Mouse (Mus musculus) neural tube, embryonic 11.5 days (tissue): Measurements from ENCODE around the gene Acmsd. TPM values are rescaled to one million over a fixed set of nuclear protein-coding genes. Genes with fewer than 3 reads are reported as not detected.
A peak's percentile ranks its signal among the peaks of the same experiment; 100 is the strongest.

ENCODE experiments used
- ATAC-seq: fragments of 200-750 bp; cut with Nextera tagmentation; 2 replicates; pipeline ENCODE4 v1.8.0; 2017; ENCODE audit warnings: moderate number of reproducible peaks, mild to moderate bottlenecking, moderate TSS enrichment, moderate library complexity; ENCODE audit not compliant: insufficient read depth, low FRiP score, low TSS enrichment
- DNase-seq: peaks from one replicate; pipeline ENCODE4 v3.0.0-alpha.2; 2015; ENCODE audit warnings: low spot score
- H3K27ac ChIP-seq: fragments of 300-500 bp; sonication (generic); 2 replicates; pipeline ENCODE4 v1.5.1; 2014; ENCODE audit warnings: low read depth, mild to moderate bottlenecking, low read length
- H3K27me3 ChIP-seq: fragments of 300-500 bp; sonication (generic); 2 replicates; pipeline ENCODE4 v1.6.1; 2014; ENCODE audit warnings: mild to moderate bottlenecking, low read length, mixed read lengths; ENCODE audit not compliant: control insufficient read depth, insufficient read depth
- H3K36me3 ChIP-seq: fragments of 300-500 bp; sonication (generic); 2 replicates; pipeline ENCODE4 v1.6.1; 2014; ENCODE audit warnings: mild to moderate bottlenecking, low read length, moderate library complexity, mixed read lengths; ENCODE audit not compliant: control insufficient read depth, insufficient read depth
- H3K4me1 ChIP-seq: fragments of 300-500 bp; sonication (generic); 2 replicates; pipeline ENCODE4 v1.6.1; 2014; ENCODE audit warnings: low read length, mixed read lengths; ENCODE audit not compliant: control insufficient read depth, insufficient read depth
- H3K4me2 ChIP-seq: fragments of 300-500 bp; sonication (generic); 2 replicates; pipeline ENCODE4 v1.6.1; 2014; ENCODE audit warnings: low read depth, mild to moderate bottlenecking, moderate library complexity
- H3K4me3 ChIP-seq: fragments of 300-500 bp; sonication (generic); 2 replicates; pipeline ENCODE4 v1.5.1; 2014; ENCODE audit warnings: low read depth, low read length
- H3K9ac ChIP-seq: fragments of 300-500 bp; sonication (generic); 2 replicates; pipeline ENCODE4 v1.6.1; 2014; ENCODE audit warnings: mild to moderate bottlenecking, low read length
- H3K9me3 ChIP-seq: fragments of 300-500 bp; sonication (generic); 2 replicates; pipeline ENCODE4 v1.6.1; 2016; ENCODE audit warnings: low read length; ENCODE audit not compliant: control insufficient read depth
- WGBS: fragments of 180-500 bp; shearing (Covaris S2); extraction: QIAGEN DNeasy Blood & Tissue Kit; methylation state at CpG from one replicate; pipeline ENCODE4 v1.1.7; 2014; 5-methylcytosine and 5-hydroxymethylcytosine counted together
- polyA plus RNA-seq: library from polyadenylated mRNA; unstranded; fragments of >200 nt; fragmentation: Nextera tagmentation; extraction: Ambion mirVana; gene quantifications from 2 replicates; pipeline ENCODE4 v1.2.1, GENCODE M21; 2014

Acmsd gene
- polyA plus RNA-seq, 1 experiment from 2014 or later: 0.15 TPM

DNA sequence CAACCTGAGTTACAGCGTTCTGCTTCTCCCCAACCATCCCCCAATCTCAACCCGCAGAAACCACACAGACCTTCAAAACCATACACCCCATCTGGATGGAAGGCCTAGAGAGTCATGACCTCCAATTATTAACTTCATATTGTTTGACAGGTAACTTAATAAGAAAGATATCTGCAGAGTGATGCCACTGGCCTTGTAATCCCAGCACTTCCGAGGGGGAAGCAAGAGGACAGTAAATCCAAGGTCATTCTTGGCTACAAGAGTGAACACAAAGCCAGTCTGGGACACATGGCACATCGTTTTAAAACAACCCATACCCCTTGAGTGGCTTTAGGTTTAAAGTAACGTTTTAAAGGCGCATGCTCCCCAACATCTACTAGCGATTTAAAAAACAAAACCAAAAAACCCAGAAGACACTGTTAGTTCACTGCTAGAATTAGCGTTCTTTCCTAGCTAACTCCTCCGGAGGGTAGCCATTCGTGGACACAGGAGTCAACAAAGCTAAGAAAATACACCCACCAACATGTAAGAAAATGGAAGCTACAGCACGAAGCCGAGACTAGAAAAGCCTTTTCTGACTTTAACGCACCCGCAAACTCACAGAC lies 44.1 kb downstream of the Acmsd start:
- 0 out of 2 replicates have a peak overlapping the region, but pooled peaks have one; percentile 29 for H3K27ac ChIP-seq
- DNase-seq: no peak
- H3K36me3 ChIP-seq: no peaks in the 10 kb centered on the region
- H3K27me3 ChIP-seq: no peaks in the 10 kb centered on the region
- peak; percentile 10 for ATAC-seq
- H3K9me3 ChIP-seq: no peaks in the 10 kb centered on the region
- under 1% methylated on average over 14 of the region's 14 CpGs for WGBS
- H3K4me1 ChIP-seq: peaks cover 3% of the 10 kb centered on the region
- H3K4me3 ChIP-seq: peak overlapping the region; percentile 93
- peak overlapping the region; percentile 57 for H3K9ac ChIP-seq
- peak overlapping the region; percentile 78 for H3K4me2 ChIP-seq

DNA sequence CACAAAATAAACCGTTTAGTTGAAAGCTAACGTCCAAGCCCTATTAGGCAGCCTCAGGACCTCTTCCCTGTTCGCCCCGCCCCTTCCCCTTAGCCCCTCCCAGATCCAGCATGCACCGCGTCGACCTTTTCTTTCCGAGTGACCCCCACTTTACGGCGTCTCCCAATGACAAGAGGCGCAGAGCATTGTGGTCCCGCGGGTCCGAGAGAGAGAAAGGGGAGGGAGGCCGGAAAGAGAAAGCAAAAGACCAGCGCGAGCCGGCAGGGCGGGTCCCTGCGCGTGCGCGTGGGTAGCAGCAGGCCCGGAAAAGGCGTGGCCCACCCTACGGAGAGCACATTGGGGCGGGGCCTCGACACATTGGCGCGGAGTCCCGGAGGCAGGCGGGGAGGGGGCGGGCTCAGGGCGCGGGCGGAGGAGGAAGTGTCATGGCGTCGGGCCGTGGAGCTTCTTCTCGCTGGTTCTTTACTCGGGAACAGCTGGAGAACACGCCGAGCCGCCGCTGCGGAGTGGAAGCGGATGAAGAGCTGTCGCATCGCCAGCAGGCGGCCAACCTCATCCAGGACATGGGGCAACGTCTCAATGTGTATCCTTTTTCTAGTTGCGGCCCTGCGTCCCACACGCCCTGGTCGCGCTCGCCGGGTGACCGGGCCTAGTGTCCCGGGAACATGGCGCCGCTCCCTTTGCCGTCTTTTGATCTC lies 44.7 kb downstream of the Acmsd start, which contains the start of gene Ccnt2:
Ccnt2 (plus strand) TSS at position 362 of the 698 bp plus-strand sequence.
- Histone ChIP-seq H3K4me2 (peak within 1 kb of the TSS; percentile 78), H3K27ac (peak within 1 kb of the TSS; percentile 90), H3K4me3 (peak within 1 kb of the TSS; percentile 93), H3K36me3 (no peaks in the 10 kb centered on the region), H3K9ac (peak within 1 kb of the TSS; percentile 86), H3K9me3 (no peaks in the 10 kb centered on the region), H3K27me3 (no peaks in the 10 kb centered on the region), H3K4me1 (peaks cover 3% of the 10 kb centered on the region)
- DNase-seq: peak; percentile 100
- under 1% methylated on average over 49 of the region's 63 CpGs for WGBS
- peak; percentile 97 for ATAC-seq

DNA sequence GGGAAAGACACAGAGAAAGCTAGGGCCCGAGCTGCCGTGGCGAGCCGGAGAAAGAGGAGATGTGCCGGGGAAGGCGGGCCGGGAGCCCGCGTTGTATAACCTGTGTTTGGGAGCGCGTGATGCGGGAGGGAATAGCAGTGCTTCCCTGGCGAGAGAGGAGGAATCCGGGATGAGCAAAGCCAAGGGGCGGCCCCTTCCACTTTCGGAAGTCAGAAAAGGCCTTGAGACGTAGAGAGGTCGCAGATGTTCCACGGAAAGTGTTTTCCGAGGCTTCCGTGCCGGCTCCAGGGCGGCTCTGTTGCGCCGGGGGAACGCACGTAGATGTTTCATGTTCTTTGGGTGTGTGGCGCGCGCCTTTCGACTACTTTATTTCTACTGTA lies 45.3 kb downstream of the Acmsd start:
- Histone ChIP-seq H3K4me1 (peaks cover 4% of the 10 kb centered on the region), H3K9ac (peak overlapping the region; percentile 86), H3K27ac (peak overlapping the region; percentile 90), H3K4me2 (peak overlapping the region; percentile 74), H3K36me3 (no peaks in the 10 kb centered on the region), H3K9me3 (no peaks in the 10 kb centered on the region), H3K27me3 (no peaks in the 10 kb centered on the region), H3K4me3 (peak overlapping the region; percentile 93)
- WGBS: under 1% methylated on average over 31 of the region's 31 CpGs
- ATAC-seq (peak; percentile 48), DNase-seq (no peak)

DNA sequence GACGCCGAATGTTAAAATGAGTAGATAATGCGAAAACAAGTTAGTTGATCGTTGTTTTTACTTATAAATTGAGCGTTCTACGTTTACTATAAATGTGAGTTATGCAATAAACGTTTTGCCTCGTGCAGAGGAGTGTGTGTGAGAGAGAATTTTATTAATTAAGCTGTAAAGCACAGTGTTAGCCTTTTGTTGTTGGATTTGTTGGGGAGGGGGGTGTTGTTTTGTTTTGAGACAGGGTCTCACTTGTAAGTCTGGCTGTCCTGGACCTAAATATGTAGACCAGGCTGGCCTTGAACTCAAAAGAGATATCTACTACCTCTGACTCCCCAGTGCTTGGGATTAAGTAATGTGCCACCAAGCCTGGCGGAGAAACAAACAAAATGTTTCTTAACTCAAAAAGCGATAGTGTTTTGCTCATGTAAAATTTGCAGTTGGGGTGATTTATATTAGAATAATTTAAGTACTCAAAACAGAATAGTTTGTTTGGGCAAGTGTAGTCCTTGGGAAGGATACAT lies 46.0 kb downstream of the Acmsd start:
- Histone ChIP-seq H3K4me1 (peaks cover 8% of the 10 kb centered on the region), H3K27ac (no peak overlapping the region), H3K4me2 (peak overlapping the region; percentile 74), H3K4me3 (peak overlapping the region; percentile 93), H3K9me3 (no peaks in the 10 kb centered on the region), H3K27me3 (no peaks in the 10 kb centered on the region), H3K36me3 (no peaks in the 10 kb centered on the region), H3K9ac (peak overlapping the region; percentile 86)
- DNase-seq (no peak), ATAC-seq (no peak)
- 14% methylated on average over 10 of the region's 10 CpGs for WGBS

DNA sequence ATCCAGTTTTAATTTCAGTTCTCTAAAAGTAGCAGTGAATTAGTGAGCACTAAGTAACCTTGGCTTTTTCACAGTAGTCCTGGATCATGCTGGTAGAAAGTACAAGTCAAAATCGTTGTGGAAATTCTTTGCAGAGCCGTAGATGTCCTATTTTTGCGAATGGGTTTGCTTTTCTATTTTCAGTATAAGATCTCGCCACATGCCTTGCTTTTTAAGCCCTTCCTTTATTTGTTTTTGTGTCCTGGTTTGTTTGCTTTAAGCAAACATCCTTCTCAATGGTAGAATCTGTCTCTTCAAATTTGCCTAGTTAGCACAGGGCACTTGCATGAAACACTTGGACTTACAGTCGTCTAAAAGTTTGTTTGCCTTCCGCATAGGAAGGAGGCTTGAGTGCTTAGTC lies 47.0 kb downstream of the Acmsd start:
- WGBS: 69% methylated on average over 6 of the region's 6 CpGs

DNA sequence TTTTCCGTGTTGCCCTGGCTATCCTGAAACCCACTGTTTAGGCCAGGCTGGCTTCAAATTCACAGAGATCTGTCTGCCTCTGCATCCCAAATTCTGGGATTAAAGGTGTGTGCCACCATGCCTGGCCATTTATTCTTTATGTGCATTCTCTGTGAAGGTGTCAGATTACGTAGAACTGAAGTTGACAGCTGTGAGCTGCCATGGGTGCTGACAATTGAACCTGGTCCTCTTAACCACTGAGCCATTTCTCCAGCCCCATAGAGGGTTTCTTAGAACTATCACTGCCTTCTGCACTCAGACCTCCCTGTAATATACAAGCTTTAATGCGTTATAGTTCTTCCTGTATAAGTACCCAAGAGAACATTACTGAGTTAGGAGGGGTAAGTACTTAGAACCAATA lies 49.4 kb downstream of the Acmsd start:
- Histone ChIP-seq H3K36me3 (no peaks in the 10 kb centered on the region), H3K27ac (no peak overlapping the region), H3K4me1 (peaks cover 8% of the 10 kb centered on the region), H3K9ac (no peak overlapping the region), H3K4me2 (no peak overlapping the region), H3K9me3 (no peaks in the 10 kb centered on the region), H3K27me3 (no peaks in the 10 kb centered on the region), H3K4me3 (no peak overlapping the region)
- ATAC-seq (no peak), DNase-seq (no peak)
- WGBS: 90% methylated on average over 3 of the region's 3 CpGs

More for the DNA sequence above, 47.0 kb downstream of the Acmsd start:
- DNase-seq (no peak), ATAC-seq (no peak)
- 0 out of 2 replicates have a peak overlapping the region, but pooled peaks have one; percentile 15 for H3K4me2 ChIP-seq
- H3K36me3 ChIP-seq: no peaks in the 10 kb centered on the region
- H3K27me3 ChIP-seq: no peaks in the 10 kb centered on the region
- no peaks in the 10 kb centered on the region for H3K9me3 ChIP-seq
- no peak overlapping the region; the same call in 1 of the 2 replicates for H3K4me3 ChIP-seq
- peaks cover 8% of the 10 kb centered on the region for H3K4me1 ChIP-seq
- no peak overlapping the region for H3K9ac ChIP-seq
- no peak overlapping the region for H3K27ac ChIP-seq

DNA sequence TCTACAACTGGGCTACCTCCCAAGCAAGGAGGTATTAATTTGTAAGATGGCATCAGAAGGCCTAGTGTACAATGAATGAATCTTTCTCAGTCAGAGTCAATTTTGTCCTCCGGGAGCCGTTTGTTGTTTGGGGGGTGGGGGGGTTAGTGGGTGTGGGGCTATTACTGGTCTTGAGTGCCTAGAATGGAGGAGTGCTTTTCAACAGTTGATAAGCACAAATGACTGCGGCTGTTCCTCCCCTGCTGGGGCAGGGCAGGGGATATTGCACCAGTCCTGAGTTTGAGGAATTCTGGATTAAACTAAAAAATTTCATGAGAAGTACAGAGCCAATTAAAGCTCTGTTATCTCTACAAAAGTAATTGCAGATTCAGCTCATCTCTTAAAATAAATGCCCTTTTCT lies 50.9 kb downstream of the Acmsd start:
- H3K4me1 ChIP-seq: peaks cover 8% of the 10 kb centered on the region
- 11% methylated on average over 3 of the region's 3 CpGs for WGBS
- no peaks in the 10 kb centered on the region for H3K9me3 ChIP-seq
- H3K27me3 ChIP-seq: no peaks in the 10 kb centered on the region
- no peaks in the 10 kb centered on the region for H3K36me3 ChIP-seq
- H3K9ac ChIP-seq: no peak overlapping the region
- no peak for DNase-seq
- no peak overlapping the region for H3K4me3 ChIP-seq
- no peak overlapping the region for H3K4me2 ChIP-seq
- ATAC-seq: no peak
- no peak overlapping the region for H3K27ac ChIP-seq

DNA sequence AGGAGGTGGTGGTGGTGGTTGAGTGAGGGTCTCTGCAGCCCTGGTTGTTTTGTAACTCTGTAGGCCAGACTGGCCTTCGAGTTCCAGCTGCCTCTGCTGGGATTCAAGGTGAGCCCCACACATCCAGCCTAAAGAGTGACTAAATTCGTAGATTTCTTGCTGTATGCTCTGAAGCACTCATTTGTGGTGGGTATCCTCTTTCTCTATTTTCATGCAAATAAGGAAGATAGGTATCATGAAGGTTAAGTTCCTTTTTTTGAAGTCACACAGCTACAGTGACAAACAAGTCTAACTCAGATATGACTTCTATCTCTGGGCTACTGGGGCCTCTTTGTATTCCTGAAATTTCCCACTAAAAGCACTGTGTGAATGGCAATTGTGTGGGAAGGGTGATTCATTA lies 51.6 kb downstream of the Acmsd start:
- H3K36me3 ChIP-seq: no peaks in the 10 kb centered on the region
- 0 out of 2 replicates have a peak, but pooled peaks cover 4% of the 10 kb centered on the region for H3K4me1 ChIP-seq
- no peak overlapping the region for H3K27ac ChIP-seq
- H3K9ac ChIP-seq: no peak overlapping the region
- WGBS: 56% methylated on average over 2 of the region's 2 CpGs
- no peaks in the 10 kb centered on the region for H3K9me3 ChIP-seq
- no peak for DNase-seq
- no peaks in the 10 kb centered on the region for H3K27me3 ChIP-seq
- no peak overlapping the region for H3K4me3 ChIP-seq
- H3K4me2 ChIP-seq: no peak overlapping the region
- no peak for ATAC-seq
